Mouse (Mus musculus): ENCODE measurements around the gene Plxdc1.
A peak's percentile ranks its signal among the peaks of the same experiment; 100 is the strongest.

DNA sequence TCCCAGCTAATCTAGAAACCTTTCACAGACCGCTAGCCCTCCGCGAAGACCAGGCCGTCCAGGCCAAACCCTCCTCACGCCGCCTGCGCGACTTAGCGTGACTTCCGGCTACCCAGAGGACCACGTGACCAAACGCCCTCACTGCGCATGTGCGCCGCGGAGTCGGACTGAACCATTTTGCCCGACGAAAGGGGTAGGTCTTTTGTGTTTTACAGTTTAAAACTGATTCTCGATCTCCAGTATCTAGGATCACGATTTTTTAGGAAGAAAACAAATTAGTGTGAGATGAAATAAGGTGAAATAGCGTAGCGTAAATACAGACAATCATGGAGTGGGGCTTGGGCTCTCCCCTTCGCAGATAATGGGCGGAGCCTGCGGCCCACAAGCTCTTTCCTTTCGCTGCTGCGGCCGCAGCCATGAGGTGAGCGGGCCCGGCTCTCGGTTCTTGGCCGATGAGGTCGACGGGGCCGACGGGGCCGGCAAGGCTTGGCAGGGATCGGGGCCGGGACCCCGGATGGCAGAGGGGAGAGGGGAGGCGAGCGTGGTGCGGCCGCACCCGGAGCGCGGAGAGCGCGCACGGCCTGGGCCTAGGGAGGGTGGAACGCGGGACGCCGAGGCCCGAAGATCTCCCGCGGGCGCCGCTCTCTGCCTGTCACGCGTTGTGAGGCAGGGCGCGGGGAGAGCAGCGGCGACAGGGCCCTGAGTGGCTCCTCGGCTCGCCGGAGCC lies 40.5 kb upstream of the Plxdc1 start, which contains the start of gene Rpl19:
- TF ChIP-seq CTCF (IDR thresholded peaks at IDR 0.05; ENCODE audit: low read depth) (no peak), EP300 (IDR thresholded peaks at IDR 0.05; ENCODE audit: low read depth) (peak; percentile 30)

Data from liver, embryonic 14.5 days (tissue).